Mouse (Mus musculus) bone marrow, adult 2 months (tissue): ENCODE measurements at regions not wholly inside any gene's neighbourhood (a gene's known extent, or its start where the extent isn't known, plus 50 kb on each side); places are given as distances from the start of the nearest gene placed in this dataset.

Experiments used
- CTCF ChIP-seq: fragments of 200-500 bp; IDR thresholded peaks from 2 replicates; pipeline ENCODE4 v1.5.1; 2011; ENCODE audit warnings: low read length, control low read depth; ENCODE audit not compliant: control insufficient read depth, insufficient read depth
- POLR2A ChIP-seq: fragments of 200-500 bp; IDR thresholded peaks from 2 replicates; pipeline ENCODE4 v1.6.1; 2011; ENCODE audit warnings: low read depth, mild to moderate bottlenecking, control low read depth, low read length, borderline replicate concordance; ENCODE audit not compliant: control insufficient read depth

DNA sequence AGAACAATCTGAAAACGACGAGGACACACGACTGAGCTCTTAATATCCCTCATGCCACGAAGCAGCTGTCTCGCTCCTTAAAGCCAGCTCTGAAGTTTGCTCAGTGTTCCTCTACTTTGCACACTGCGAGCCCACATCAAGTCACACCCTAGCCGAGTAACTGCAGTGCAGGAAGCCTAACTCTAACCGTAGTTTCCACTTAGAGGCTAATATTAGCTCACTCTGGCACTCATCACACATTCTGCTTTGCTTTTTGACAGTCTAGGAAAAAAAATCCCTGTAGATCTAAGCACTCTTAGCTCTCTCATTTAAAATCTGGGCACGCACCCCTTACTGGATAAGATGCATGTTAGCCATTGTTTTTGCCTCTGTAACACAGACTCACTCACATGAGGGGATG lies 195.0 kb downstream of the Gpat3 start:
- TF ChIP-seq POLR2A (no peak), CTCF (no peak)
